Mouse (Mus musculus) liver, embryonic 16.5 days (tissue): ENCODE measurements at regions not wholly inside any gene's neighbourhood (a gene's known extent, or its start where the extent isn't known, plus 50 kb on each side); places are given as distances from the start of the nearest gene placed in this dataset.

Source experiments
- ATAC-seq: fragments of 200-750 bp; cut with Nextera tagmentation; 2 replicates; pipeline ENCODE4 v1.8.0; 2017; ENCODE audit warnings: low read depth, mild to moderate bottlenecking, moderate number of reproducible peaks, moderate library complexity
- H3K27ac ChIP-seq: fragments of 300-500 bp; sonication (generic); 2 replicates; pipeline ENCODE4 v1.5.1; 2014; ENCODE audit warnings: mild to moderate bottlenecking, low read length
- H3K27me3 ChIP-seq: fragments of 300-500 bp; sonication (generic); 2 replicates; pipeline ENCODE4 v1.6.1; 2014; ENCODE audit warnings: low read depth, low read length, mixed read lengths; ENCODE audit not compliant: control insufficient read depth, insufficient read depth
- H3K36me3 ChIP-seq: fragments of 300-500 bp; sonication (generic); 2 replicates; pipeline ENCODE4 v1.6.1; 2014; ENCODE audit warnings: mild to moderate bottlenecking; ENCODE audit not compliant: control insufficient read depth, insufficient read depth
- H3K4me1 ChIP-seq: fragments of 300-500 bp; sonication (generic); 2 replicates; pipeline ENCODE4 v1.6.1; 2014; ENCODE audit warnings: low read depth, low read length, mixed read lengths; ENCODE audit not compliant: control insufficient read depth
- H3K4me2 ChIP-seq: fragments of 300-500 bp; sonication (generic); 2 replicates; pipeline ENCODE4 v1.6.1; 2014; ENCODE audit warnings: low read depth, low read length, mixed read lengths
- H3K4me3 ChIP-seq: fragments of 300-500 bp; sonication (generic); 2 replicates; pipeline ENCODE4 v1.5.1; 2014; ENCODE audit warnings: low read depth, mild to moderate bottlenecking, low read length
- H3K9ac ChIP-seq: fragments of 300-500 bp; sonication (generic); 2 replicates; pipeline ENCODE4 v1.6.1; 2014; ENCODE audit warnings: low read depth, low read length
- H3K9me3 ChIP-seq: fragments of 300-500 bp; sonication (generic); replicated peaks from 2 replicates; pipeline ENCODE4 v1.6.1; 2016; ENCODE audit warnings: low read length; ENCODE audit not compliant: control insufficient read depth
- WGBS: fragments of 180-500 bp; shearing (Covaris S2); extraction: QIAGEN DNeasy Blood & Tissue Kit; methylation state at CpG from one replicate; pipeline ENCODE4 v1.1.7; 2014; ENCODE audit not compliant: insufficient replicate concordance; 5-methylcytosine and 5-hydroxymethylcytosine counted together

GRCm38 (mm10) chr1:119301258-119301657, 120.8 kb downstream of the Inhbb start:
- Histone ChIP-seq H3K9me3 (no peaks in the 10 kb centered on the region), H3K4me2 (no peak overlapping the region), H3K27ac (no peak overlapping the region), H3K27me3 (no peaks in the 10 kb centered on the region), H3K9ac (no peak overlapping the region), H3K36me3 (no peaks in the 10 kb centered on the region), H3K4me3 (no peak overlapping the region), H3K4me1 (no peaks in the 10 kb centered on the region)
- ATAC-seq: no peak
- WGBS: 72% methylated on average over 11 of the region's 11 CpGs

GRCm38 (mm10) chr1:119299842-119300752, 122.0 kb downstream of the Inhbb start:
- Histone ChIP-seq H3K4me3 (no peak overlapping the region), H3K4me2 (no peak overlapping the region), H3K36me3 (no peaks in the 10 kb centered on the region), H3K27me3 (no peaks in the 10 kb centered on the region), H3K9me3 (no peaks in the 10 kb centered on the region), H3K9ac (no peak overlapping the region), H3K27ac (no peak overlapping the region), H3K4me1 (no peaks in the 10 kb centered on the region)
- no peak for ATAC-seq
- WGBS: 57% methylated on average over 12 of the region's 12 CpGs

- 43% methylated on average over 6 of the region's 6 CpGs for WGBS
- no peak overlapping the region for H3K27ac ChIP-seq
These were observed 123.3 kb downstream of the Inhbb start for GRCm38 (mm10) chr1:119298696-119299230.

GRCm38 (mm10) chr1:119295121-119295520, 126.9 kb downstream of the Inhbb start:
- 63% methylated on average over 8 of the region's 8 CpGs for WGBS
- no peak overlapping the region for H3K4me3 ChIP-seq
- H3K27me3 ChIP-seq: no peaks in the 10 kb centered on the region
- H3K9me3 ChIP-seq: no peaks in the 10 kb centered on the region
- no peak overlapping the region for H3K4me2 ChIP-seq
- no peak for ATAC-seq
- H3K27ac ChIP-seq: no peak overlapping the region
- H3K4me1 ChIP-seq: no peaks in the 10 kb centered on the region; the same call in 1 of the 2 replicates
- H3K36me3 ChIP-seq: no peaks in the 10 kb centered on the region
- no peak overlapping the region for H3K9ac ChIP-seq

More at GRCm38 (mm10) chr1:119298696-119299230, 123.3 kb downstream of the Inhbb start:
- Histone ChIP-seq H3K9ac (no peak overlapping the region), H3K9me3 (no peaks in the 10 kb centered on the region), H3K4me1 (no peaks in the 10 kb centered on the region), H3K4me3 (no peak overlapping the region), H3K4me2 (no peak overlapping the region), H3K36me3 (no peaks in the 10 kb centered on the region), H3K27me3 (no peaks in the 10 kb centered on the region)
- ATAC-seq: no peak

- no peaks in the 10 kb centered on the region for H3K9me3 ChIP-seq
- 44% methylated on average over 9 of the region's 9 CpGs for WGBS
- H3K4me2 ChIP-seq: no peak overlapping the region
- no peak overlapping the region for H3K4me3 ChIP-seq
- H3K27me3 ChIP-seq: no peaks in the 10 kb centered on the region
- no peaks in the 10 kb centered on the region for H3K36me3 ChIP-seq
- no peak overlapping the region for H3K9ac ChIP-seq
- ATAC-seq: peak; percentile 92
- no peaks in the 10 kb centered on the region; the same call in 1 of the 2 replicates for H3K4me1 ChIP-seq
- H3K27ac ChIP-seq: peak overlapping the region; percentile 40; the same call in 1 of the 2 replicates
These were observed 128.2 kb downstream of the Inhbb start for GRCm38 (mm10) chr1:119293839-119294238.

- Histone ChIP-seq H3K9ac (no peak overlapping the region), H3K27me3 (no peaks in the 10 kb centered on the region), H3K4me3 (no peak overlapping the region), H3K4me1 (no peaks in the 10 kb centered on the region; the same call in 1 of the 2 replicates), H3K4me2 (no peak overlapping the region), H3K27ac (no peak overlapping the region), H3K36me3 (no peaks in the 10 kb centered on the region), H3K9me3 (no peaks in the 10 kb centered on the region)
- no peak for ATAC-seq
- 63% methylated on average over 7 of the region's 7 CpGs for WGBS
These were observed 129.8 kb downstream of the Inhbb start for GRCm38 (mm10) chr1:119292216-119292615.

- Histone ChIP-seq H3K27me3 (no peaks in the 10 kb centered on the region), H3K27ac (no peak overlapping the region), H3K4me1 (no peaks in the 10 kb centered on the region; the same call in 1 of the 2 replicates), H3K9ac (no peak overlapping the region), H3K4me2 (no peak overlapping the region), H3K9me3 (no peaks in the 10 kb centered on the region), H3K36me3 (no peaks in the 10 kb centered on the region), H3K4me3 (no peak overlapping the region)
- WGBS: 57% methylated on average over 8 of the region's 9 CpGs
- ATAC-seq: no peak
These were observed 131.7 kb downstream of the Inhbb start for GRCm38 (mm10) chr1:119290165-119290916.

GRCm38 (mm10) chr1:119289516-119290164, 132.4 kb downstream of the Inhbb start:
- H3K4me2 ChIP-seq: no peak overlapping the region
- no peak overlapping the region for H3K4me3 ChIP-seq
- no peak for ATAC-seq
- no peaks in the 10 kb centered on the region; the same call in 1 of the 2 replicates for H3K4me1 ChIP-seq
- H3K27me3 ChIP-seq: no peaks in the 10 kb centered on the region
- H3K9ac ChIP-seq: no peak overlapping the region
- H3K27ac ChIP-seq: no peak overlapping the region
- WGBS: 58% methylated on average over 11 of the region's 11 CpGs
- no peaks in the 10 kb centered on the region for H3K9me3 ChIP-seq
- no peaks in the 10 kb centered on the region for H3K36me3 ChIP-seq
